Mouse (Mus musculus): ENCODE results near the gene Cdk8. TPM values are rescaled to one million over a fixed set of nuclear protein-coding genes. Genes with fewer than 3 reads are reported as not detected.
A peak's percentile ranks its signal among the peaks of the same experiment; 100 is the strongest.
"Not testable (repeated sequence)": the region's sequence is repeated elsewhere in the genome, so short reads cannot be mapped to it uniquely, and the experiment has no call there.

The Cdk8 gene
- total RNA-seq (2021): 10 to 100 TPM; 45.8 to 49.5 TPM

GRCm38 (mm10) chr5:146230864-146231654 is at the start of gene Cdk8:
TSS of gene Cdk8 (plus strand) at chr5:146231230.
- DNase-seq (ENCODE audit: extremely low spot score in 1 of 2, low spot score in 2 of 2): peak; percentile 90 to 95
- intact Hi-C loops (cut with DNase I): loop anchor here (5.0 kb wide), 1 partner anchor 41 kb away; no protein-coding TSS in a partner anchor

- intact Hi-C loops (cut with DNase I); DNase-seq (ENCODE audit: extremely low spot score in 1 of 2, low spot score in 2 of 2): not testable (repeated sequence)
Observed at GRCm38 (mm10) chr5:146185204-146185603, 45.8 kb upstream of the Cdk8 start, which contains the start of gene 1700001J03Rik. TSS of gene 1700001J03Rik (minus strand) at chr5:146185304.

GRCm38 (mm10) chr5:146187441-146187840 is 43.6 kb upstream of the Cdk8 start:
- DNase-seq (ENCODE audit: extremely low spot score in 1 of 2, low spot score in 2 of 2): peak; percentile 31 to 60
- intact Hi-C loops (cut with DNase I): not testable (repeated sequence)

GRCm38 (mm10) chr5:146188144-146188543 is 42.9 kb upstream of the Cdk8 start:
- intact Hi-C loops (cut with DNase I): no loop called here
- DNase-seq (ENCODE audit: extremely low spot score in 1 of 2, low spot score in 2 of 2): no peak

GRCm38 (mm10) chr5:146188712-146189111 is 42.3 kb upstream of the Cdk8 start:
- no peak for DNase-seq (ENCODE audit: extremely low spot score in 1 of 2, low spot score in 2 of 2)
- intact Hi-C loops (cut with DNase I): no loop called here

GRCm38 (mm10) chr5:146190093-146190492 is 40.9 kb upstream of the Cdk8 start:
- intact Hi-C loops (cut with DNase I): no loop called here

GRCm38 (mm10) chr5:146190501-146191269 is 40.3 kb upstream of the Cdk8 start:
- intact Hi-C loops (cut with DNase I): no loop called here

More at GRCm38 (mm10) chr5:146190093-146190492, 40.9 kb upstream of the Cdk8 start:
- no peak for DNase-seq (ENCODE audit: extremely low spot score in 1 of 2, low spot score in 2 of 2)

GRCm38 (mm10) chr5:146193360-146193759 is 37.7 kb upstream of the Cdk8 start:
- intact Hi-C loops (cut with DNase I): no loop called here
- DNase-seq (ENCODE audit: extremely low spot score in 1 of 2, low spot score in 2 of 2): no peak

More at GRCm38 (mm10) chr5:146190501-146191269, 40.3 kb upstream of the Cdk8 start:
- no peak for DNase-seq (ENCODE audit: extremely low spot score in 1 of 2, low spot score in 2 of 2)

- no peak for DNase-seq (ENCODE audit: extremely low spot score in 1 of 2, low spot score in 2 of 2)
- intact Hi-C loops (cut with DNase I): no loop called here
Observed at GRCm38 (mm10) chr5:146199073-146199472, 32.0 kb upstream of the Cdk8 start.

GRCm38 (mm10) chr5:146199540-146199939 is 31.5 kb upstream of the Cdk8 start:
- intact Hi-C loops (cut with DNase I): no loop called here

GRCm38 (mm10) chr5:146200580-146200979 is 30.4 kb upstream of the Cdk8 start:
- intact Hi-C loops (cut with DNase I): no loop called here
- DNase-seq (ENCODE audit: extremely low spot score in 1 of 2, low spot score in 2 of 2): no peak

More at GRCm38 (mm10) chr5:146199540-146199939, 31.5 kb upstream of the Cdk8 start:
- no peak for DNase-seq (ENCODE audit: extremely low spot score in 1 of 2, low spot score in 2 of 2)

GRCm38 (mm10) chr5:146203921-146204320 is 27.1 kb upstream of the Cdk8 start:
- intact Hi-C loops (cut with DNase I): no loop called here
- no peak for DNase-seq (ENCODE audit: extremely low spot score in 1 of 2, low spot score in 2 of 2)

GRCm38 (mm10) chr5:146205537-146205936 is 25.5 kb upstream of the Cdk8 start:
- DNase-seq (ENCODE audit: extremely low spot score in 1 of 2, low spot score in 2 of 2): no peak
- intact Hi-C loops (cut with DNase I): no loop called here

- no peak for DNase-seq (ENCODE audit: extremely low spot score in 1 of 2, low spot score in 2 of 2)
- intact Hi-C loops (cut with DNase I): no loop called here
Observed at GRCm38 (mm10) chr5:146220501-146220878, 10.5 kb upstream of the Cdk8 start.

- intact Hi-C loops (cut with DNase I): no loop called here
- DNase-seq (ENCODE audit: extremely low spot score in 1 of 2, low spot score in 2 of 2): peak; percentile 94 to 98
Observed at GRCm38 (mm10) chr5:146220879-146221714, 9.9 kb upstream of the Cdk8 start, which contains the start of gene Rnf6. TSS of gene Rnf6 (minus strand) at chr5:146221555.

- DNase-seq (ENCODE audit: extremely low spot score in 1 of 2, low spot score in 2 of 2): no peak
- intact Hi-C loops (cut with DNase I): no loop called here
Observed at GRCm38 (mm10) chr5:146221722-146222121, 9.3 kb upstream of the Cdk8 start.

GRCm38 (mm10) chr5:146223786-146224185 is 7.2 kb upstream of the Cdk8 start:
- DNase-seq (ENCODE audit: extremely low spot score in 1 of 2, low spot score in 2 of 2): no peak
- intact Hi-C loops (cut with DNase I): no loop called here

- no peak for DNase-seq (ENCODE audit: extremely low spot score in 1 of 2, low spot score in 2 of 2)
- intact Hi-C loops (cut with DNase I): no loop called here
Observed at GRCm38 (mm10) chr5:146227496-146227895, 3.5 kb upstream of the Cdk8 start.
